Mouse (Mus musculus) brain, embryonic 14.5 days (tissue): Measurements from ENCODE around the gene Cd55.

Source experiments
- CTCF ChIP-seq: fragments of 200-500 bp; IDR thresholded peaks from 2 replicates; pipeline ENCODE4 v1.5.1; 2012; ENCODE audit warnings: inconsistent platforms, mild to moderate bottlenecking, moderate library complexity, borderline replicate concordance; ENCODE audit not compliant: insufficient read depth, insufficient read length; ENCODE audit errors: extremely low read depth
- POLR2A ChIP-seq: fragments of 200-500 bp; IDR thresholded peaks from 2 replicates; pipeline ENCODE4 v1.6.1; 2012; ENCODE audit warnings: mild to moderate bottlenecking, inconsistent platforms, borderline replicate concordance; ENCODE audit not compliant: poor library complexity, insufficient read depth, insufficient read length, severe bottlenecking; ENCODE audit errors: extremely low read depth

GRCm38 (mm10) chr1:130511823-130512370 lies 49.4 kb upstream of the Cd55 start:
- TF ChIP-seq POLR2A (no peak), CTCF (no peak)
